Mouse (Mus musculus): Measurements from ENCODE around the gene Mgmt. TPM values are rescaled to one million over a fixed set of nuclear protein-coding genes. Genes with fewer than 3 reads are reported as not detected.

Gene Mgmt
- polyA plus RNA-seq, 1 experiment: 0.56 TPM

GRCm38 (mm10) chr7:136872059-136872458 is 22.4 kb upstream of the Mgmt start:
- no peaks in the 10 kb centered on the region for H3K27me3 ChIP-seq (ENCODE audit: control insufficient read depth, insufficient read depth, low read length)
- no peak overlapping the region for H3K27ac ChIP-seq (ENCODE audit: insufficient read depth, low read depth, low read length)
- TF ChIP-seq POLR2A (IDR thresholded peaks at IDR 0.05; ENCODE audit: low read depth, low read length) (no peak), CTCF (IDR thresholded peaks at IDR 0.05; ENCODE audit: extremely low read depth, insufficient read length, insufficient replicate concordance, low read depth, low read length) (no peak)
- H3K4me1 ChIP-seq (ENCODE audit: control insufficient read depth, insufficient read depth, insufficient read length, low read length): no peaks in the 10 kb centered on the region
- no peaks in the 10 kb centered on the region for H3K36me3 ChIP-seq (ENCODE audit: control insufficient read depth, insufficient read depth, low read length)
- no peak overlapping the region for H3K4me3 ChIP-seq (ENCODE audit: low read depth, low read length)
- 48% methylated on average over 8 of the region's 8 CpGs for WGBS

- Histone ChIP-seq H3K4me1 (ENCODE audit: control insufficient read depth, insufficient read depth, insufficient read length, low read length) (no peaks in the 10 kb centered on the region), H3K27me3 (ENCODE audit: control insufficient read depth, insufficient read depth, low read length) (no peaks in the 10 kb centered on the region), H3K36me3 (ENCODE audit: control insufficient read depth, insufficient read depth, low read length) (no peaks in the 10 kb centered on the region), H3K4me3 (ENCODE audit: low read depth, low read length) (no peak overlapping the region), H3K27ac (ENCODE audit: insufficient read depth, low read depth, low read length) (no peak overlapping the region)
- no peak for TF ChIP-seq CTCF (IDR thresholded peaks at IDR 0.05; ENCODE audit: extremely low read depth, insufficient read length, insufficient replicate concordance, low read depth, low read length)
- no peak for TF ChIP-seq POLR2A (IDR thresholded peaks at IDR 0.05; ENCODE audit: low read depth, low read length)
- 13% methylated on average over 1 of the region's 1 CpGs for WGBS
These were observed 20.0 kb upstream of the Mgmt start for GRCm38 (mm10) chr7:136874396-136874795.

GRCm38 (mm10) chr7:136880386-136880785 is 14.0 kb upstream of the Mgmt start:
- Histone ChIP-seq H3K4me1 (ENCODE audit: control insufficient read depth, insufficient read depth, insufficient read length, low read length) (no peaks in the 10 kb centered on the region), H3K4me3 (ENCODE audit: low read depth, low read length) (no peak overlapping the region), H3K27me3 (ENCODE audit: control insufficient read depth, insufficient read depth, low read length) (no peaks in the 10 kb centered on the region), H3K27ac (ENCODE audit: insufficient read depth, low read depth, low read length) (no peak overlapping the region), H3K36me3 (ENCODE audit: control insufficient read depth, insufficient read depth, low read length) (no peaks in the 10 kb centered on the region)
- 77% methylated on average over 4 of the region's 4 CpGs for WGBS
- TF ChIP-seq CTCF (IDR thresholded peaks at IDR 0.05; ENCODE audit: extremely low read depth, insufficient read length, insufficient replicate concordance, low read depth, low read length) (no peak), POLR2A (IDR thresholded peaks at IDR 0.05; ENCODE audit: low read depth, low read length) (no peak)

- Histone ChIP-seq H3K27me3 (ENCODE audit: control insufficient read depth, insufficient read depth, low read length) (no peaks in the 10 kb centered on the region), H3K36me3 (ENCODE audit: control insufficient read depth, insufficient read depth, low read length) (no peaks in the 10 kb centered on the region), H3K4me3 (ENCODE audit: low read depth, low read length) (no peak overlapping the region), H3K27ac (ENCODE audit: insufficient read depth, low read depth, low read length) (no peak overlapping the region), H3K4me1 (ENCODE audit: control insufficient read depth, insufficient read depth, insufficient read length, low read length) (no peaks in the 10 kb centered on the region)
- 84% methylated on average over 6 of the region's 6 CpGs for WGBS
- TF ChIP-seq CTCF (IDR thresholded peaks at IDR 0.05; ENCODE audit: extremely low read depth, insufficient read length, insufficient replicate concordance, low read depth, low read length) (no peak), POLR2A (IDR thresholded peaks at IDR 0.05; ENCODE audit: low read depth, low read length) (no peak)
These were observed 6.3 kb upstream of the Mgmt start for GRCm38 (mm10) chr7:136888161-136888560.

- TF ChIP-seq POLR2A (IDR thresholded peaks at IDR 0.05; ENCODE audit: low read depth, low read length) (no peak), CTCF (IDR thresholded peaks at IDR 0.05; ENCODE audit: extremely low read depth, insufficient read length, insufficient replicate concordance, low read depth, low read length) (no peak)
- H3K27me3 ChIP-seq (ENCODE audit: control insufficient read depth, insufficient read depth, low read length): no peaks in the 10 kb centered on the region
These were observed 942 bp downstream of the Mgmt start for GRCm38 (mm10) chr7:136895356-136895755.

GRCm38 (mm10) chr7:136895851-136896250 is 1.4 kb downstream of the Mgmt start:
- Histone ChIP-seq H3K4me3 (ENCODE audit: low read depth, low read length) (no peak overlapping the region), H3K27me3 (ENCODE audit: control insufficient read depth, insufficient read depth, low read length) (no peaks in the 10 kb centered on the region), H3K36me3 (ENCODE audit: control insufficient read depth, insufficient read depth, low read length) (no peaks in the 10 kb centered on the region), H3K27ac (ENCODE audit: insufficient read depth, low read depth, low read length) (no peak overlapping the region), H3K4me1 (ENCODE audit: control insufficient read depth, insufficient read depth, insufficient read length, low read length) (peaks cover 8% of the 10 kb centered on the region)
- no peak for TF ChIP-seq POLR2A (IDR thresholded peaks at IDR 0.05; ENCODE audit: low read depth, low read length)
- no peak for TF ChIP-seq CTCF (IDR thresholded peaks at IDR 0.05; ENCODE audit: extremely low read depth, insufficient read length, insufficient replicate concordance, low read depth, low read length)
- 89% methylated on average over 7 of the region's 7 CpGs for WGBS

More at GRCm38 (mm10) chr7:136895356-136895755, 942 bp downstream of the Mgmt start:
- WGBS: 95% methylated on average over 1 of the region's 1 CpGs
- Histone ChIP-seq H3K36me3 (ENCODE audit: control insufficient read depth, insufficient read depth, low read length) (no peaks in the 10 kb centered on the region), H3K4me1 (ENCODE audit: control insufficient read depth, insufficient read depth, insufficient read length, low read length) (peaks cover 8% of the 10 kb centered on the region), H3K27ac (ENCODE audit: insufficient read depth, low read depth, low read length) (no peak overlapping the region), H3K4me3 (ENCODE audit: low read depth, low read length) (no peak overlapping the region)

GRCm38 (mm10) chr7:136897481-136897880 is 3.1 kb downstream of the Mgmt start:
- H3K4me1 ChIP-seq (ENCODE audit: control insufficient read depth, insufficient read depth, insufficient read length, low read length): peaks cover 8% of the 10 kb centered on the region
- TF ChIP-seq POLR2A (IDR thresholded peaks at IDR 0.05; ENCODE audit: low read depth, low read length) (no peak), CTCF (IDR thresholded peaks at IDR 0.05; ENCODE audit: extremely low read depth, insufficient read length, insufficient replicate concordance, low read depth, low read length) (no peak)
- H3K27ac ChIP-seq (ENCODE audit: insufficient read depth, low read depth, low read length): no peak overlapping the region
- H3K4me3 ChIP-seq (ENCODE audit: low read depth, low read length): no peak overlapping the region
- H3K36me3 ChIP-seq (ENCODE audit: control insufficient read depth, insufficient read depth, low read length): no peaks in the 10 kb centered on the region
- WGBS: 28% methylated on average over 1 of the region's 1 CpGs
- H3K27me3 ChIP-seq (ENCODE audit: control insufficient read depth, insufficient read depth, low read length): no peaks in the 10 kb centered on the region
